Mouse (Mus musculus) MN1 (cell line): Measurements from ENCODE around the gene Casc1.

Source experiments
- DNase-seq: peaks from one replicate; pipeline ENCODE4 v3.0.0-alpha.2; 2016; ENCODE audit warnings: low spot score

The Casc1 gene

GRCm38 (mm10) chr6:145202432-145203125 lies 8.2 kb downstream of the Casc1 start:
- DNase-seq: no peak

- no peak for DNase-seq
Measured at GRCm38 (mm10) chr6:145197949-145198686, 12.7 kb downstream of the Casc1 start.

GRCm38 (mm10) chr6:145193446-145193845 lies 17.4 kb downstream of the Casc1 start:
- DNase-seq: no peak

GRCm38 (mm10) chr6:145193038-145193437 lies 17.8 kb downstream of the Casc1 start:
- DNase-seq: no peak

GRCm38 (mm10) chr6:145187093-145188088 lies 23.4 kb downstream of the Casc1 start:
- peak; percentile 86 for DNase-seq

GRCm38 (mm10) chr6:145186096-145186495 lies 24.7 kb downstream of the Casc1 start:
- no peak for DNase-seq

- DNase-seq: no peak
Measured at GRCm38 (mm10) chr6:145182044-145182443, 28.8 kb downstream of the Casc1 start.

GRCm38 (mm10) chr6:145179665-145180064 lies 31.1 kb downstream of the Casc1 start:
- peak; percentile 61 for DNase-seq

GRCm38 (mm10) chr6:145176474-145176873 lies 34.3 kb downstream of the Casc1 start:
- DNase-seq: no peak

- DNase-seq: no peak
Measured at GRCm38 (mm10) chr6:145175571-145175981, 35.2 kb downstream of the Casc1 start.

- DNase-seq: peak; percentile 77
Measured at GRCm38 (mm10) chr6:145173781-145174191, 37.0 kb downstream of the Casc1 start.

- DNase-seq: no peak
Measured at GRCm38 (mm10) chr6:145171892-145172606, 38.8 kb downstream of the Casc1 start.

GRCm38 (mm10) chr6:145160581-145160980 lies 50.2 kb downstream of the Casc1 start:
- no peak for DNase-seq

GRCm38 (mm10) chr6:145158619-145159018 lies 52.2 kb downstream of the Casc1 start:
- no peak for DNase-seq

- no peak for DNase-seq
Measured at GRCm38 (mm10) chr6:145149054-145149453, 61.8 kb downstream of the Casc1 start.

GRCm38 (mm10) chr6:145147716-145148115 lies 63.1 kb downstream of the Casc1 start:
- DNase-seq: no peak

GRCm38 (mm10) chr6:145145173-145145572 lies 65.6 kb downstream of the Casc1 start:
- no peak for DNase-seq

GRCm38 (mm10) chr6:145141827-145142226 lies 69.0 kb downstream of the Casc1 start:
- DNase-seq: no peak

- no peak for DNase-seq
Measured at GRCm38 (mm10) chr6:145140706-145141105, 70.1 kb downstream of the Casc1 start.

- DNase-seq: no peak
Measured at GRCm38 (mm10) chr6:145139776-145140475, 70.9 kb downstream of the Casc1 start.

- DNase-seq: no peak
Measured at GRCm38 (mm10) chr6:145139236-145139635, 71.6 kb downstream of the Casc1 start.
